Mouse (Mus musculus) MEL (cell line): ENCODE measurements at regions not wholly inside any gene's neighbourhood (a gene's known extent, or its start where the extent isn't known, plus 50 kb on each side); places are given as distances from the start of the nearest gene placed in this dataset.

Experiments used
- DNase-seq: peaks from one replicate; pipeline ENCODE4 v3.0.0; 2011; ENCODE audit warnings: low read depth, low spot score
- H3K27ac ChIP-seq: 2 replicates; pipeline ENCODE4 v1.5.1; 2012; ENCODE audit warnings: low read depth, mild to moderate bottlenecking, control low read depth, low read length, moderate library complexity; ENCODE audit not compliant: control insufficient read depth
- H3K27me3 ChIP-seq, 2 experiments: fragments of 150-350 bp in 1 of 2; sonication (generic) in 1 of 2; 2 replicates each; pipeline ENCODE4 v1.6.1; 2012; ENCODE audit warnings: low read length in 2 of 2, mild to moderate bottlenecking in 2 of 2, improper control_type of control experiment in 1 of 2, moderate library complexity in 1 of 2; ENCODE audit not compliant: insufficient read depth in 2 of 2, control insufficient read depth in 1 of 2
- H3K36me3 ChIP-seq, 2 experiments: 2 replicates each; pipeline ENCODE4 v1.6.1; 2012 to 2014; ENCODE audit warnings: low read length in 2 of 2, improper control_type of control experiment in 1 of 2, inconsistent platforms in 1 of 2, mild to moderate bottlenecking in 1 of 2; ENCODE audit not compliant: insufficient read depth in 2 of 2, control insufficient read depth in 1 of 2
- H3K4me1 ChIP-seq, 2 experiments: fragments of 150-350 bp in 1 of 2; sonication (generic) in 1 of 2; 2 replicates each; pipeline ENCODE4 v1.6.1; 2012; ENCODE audit warnings: low read length in 2 of 2, improper control_type of control experiment in 1 of 2, mild to moderate bottlenecking in 1 of 2; ENCODE audit not compliant: insufficient read depth in 2 of 2, control insufficient read depth in 1 of 2
- H3K4me3 ChIP-seq, 2 experiments: fragments of 150-350 bp in 1 of 2; sonication (generic) in 1 of 2; 2 replicates each; pipeline ENCODE4 v1.5.1; 2012; ENCODE audit warnings: low read depth in 2 of 2, low read length in 2 of 2, mild to moderate bottlenecking in 2 of 2, moderate library complexity in 2 of 2, control low read depth in 1 of 2, improper control_type of control experiment in 1 of 2; ENCODE audit not compliant: control insufficient read depth in 1 of 2, insufficient read depth in 1 of 2
- H3K79me2 ChIP-seq: 2 replicates; pipeline ENCODE4 v1.6.1; 2012; ENCODE audit warnings: mild to moderate bottlenecking, low read length, moderate library complexity; ENCODE audit not compliant: control insufficient read depth, poor library complexity, insufficient read depth
- H3K9ac ChIP-seq: 2 replicates; pipeline ENCODE4 v1.6.1; 2012; ENCODE audit warnings: low read depth, mild to moderate bottlenecking, control low read depth, low read length, moderate library complexity; ENCODE audit not compliant: control insufficient read depth, poor library complexity, severe bottlenecking
- H3K9me3 ChIP-seq: fragments of 150-350 bp; sonication (generic); replicated peaks from 2 replicates; pipeline ENCODE4 v1.6.1; 2012; ENCODE audit warnings: mild to moderate bottlenecking, low read length, improper control_type of control experiment, moderate library complexity; ENCODE audit not compliant: insufficient read depth
- BHLHE40 ChIP-seq: IDR thresholded peaks from 2 replicates; pipeline ENCODE4 v1.6.1; 2012; ENCODE audit warnings: low read depth, mild to moderate bottlenecking, inconsistent platforms, low read length, improper control_type of control experiment, borderline replicate concordance
- CHD2 ChIP-seq: IDR thresholded peaks from 2 replicates; pipeline ENCODE4 v1.6.1; 2011; ENCODE audit warnings: low read length, improper control_type of control experiment
- E2F4 ChIP-seq: IDR thresholded peaks from 2 replicates; pipeline ENCODE4 v1.6.1; 2011; ENCODE audit warnings: low read depth, low read length, improper control_type of control experiment, borderline replicate concordance
- ELF1 ChIP-seq: IDR thresholded peaks from 2 replicates; pipeline ENCODE4 v1.6.1; 2014; ENCODE audit warnings: low read depth, mild to moderate bottlenecking, inconsistent platforms, low read length, improper control_type of control experiment, moderate library complexity
- EP300 ChIP-seq, 2 experiments: IDR thresholded peaks; 2 replicates each; pipeline ENCODE4 v1.6.1; 2011; ENCODE audit warnings: improper control_type of control experiment in 2 of 2, low read length in 2 of 2, low read depth in 1 of 2, mild to moderate bottlenecking in 1 of 2
- ETS1 ChIP-seq: IDR thresholded peaks from 2 replicates; pipeline ENCODE4 v1.6.1; 2012; ENCODE audit warnings: low read depth, mild to moderate bottlenecking, inconsistent platforms, low read length, improper control_type of control experiment, moderate library complexity
- GABPA ChIP-seq: IDR thresholded peaks from 2 replicates; pipeline ENCODE4 v1.6.1; 2012; ENCODE audit warnings: low read depth, mild to moderate bottlenecking, inconsistent platforms, low read length, improper control_type of control experiment, moderate library complexity
- GATA1 ChIP-seq: IDR thresholded peaks from 2 replicates; pipeline ENCODE4 v1.6.1; 2011; ENCODE audit warnings: low read depth, low read length, improper control_type of control experiment
- HCFC1 ChIP-seq: IDR thresholded peaks from 2 replicates; pipeline ENCODE4 v1.6.1; 2012; ENCODE audit warnings: low read depth, mild to moderate bottlenecking, inconsistent platforms, low read length, improper control_type of control experiment, moderate library complexity
- KAT2A ChIP-seq: conservative IDR thresholded peaks from 2 replicates; pipeline ENCODE4 v1.6.1; 2012; ENCODE audit warnings: low read depth, low read length, improper control_type of control experiment, inconsistent platforms
- MYC ChIP-seq: IDR thresholded peaks from 2 replicates; pipeline ENCODE4 v1.6.1; 2011; ENCODE audit warnings: low read depth, mild to moderate bottlenecking, low read length, improper control_type of control experiment, moderate library complexity
- POLR2AphosphoS5 ChIP-seq: IDR thresholded peaks from 2 replicates; pipeline ENCODE4 v1.6.1; 2012; ENCODE audit warnings: low read depth, borderline replicate concordance, mild to moderate bottlenecking, inconsistent platforms, low read length, moderate library complexity, mixed read lengths
- RCOR1 ChIP-seq: IDR thresholded peaks from 2 replicates; pipeline ENCODE4 v1.6.1; 2012; ENCODE audit warnings: low read depth, mild to moderate bottlenecking, inconsistent platforms, low read length, improper control_type of control experiment
- SMC3 ChIP-seq: IDR thresholded peaks from 2 replicates; pipeline ENCODE4 v1.6.1; 2011; ENCODE audit warnings: low read depth, low read length, improper control_type of control experiment
- TCF12 ChIP-seq: IDR thresholded peaks from 2 replicates; pipeline ENCODE4 v1.6.1; 2014; ENCODE audit warnings: low read depth, mild to moderate bottlenecking, inconsistent platforms, low read length, improper control_type of control experiment, moderate library complexity
- UBTF ChIP-seq: IDR thresholded peaks from 2 replicates; pipeline ENCODE4 v1.6.1; 2012; ENCODE audit warnings: low read depth, mild to moderate bottlenecking, inconsistent platforms, low read length, improper control_type of control experiment, moderate library complexity, borderline replicate concordance; ENCODE audit not compliant: insufficient read depth
- USF1 ChIP-seq: IDR thresholded peaks from 2 replicates; pipeline ENCODE4 v1.6.1; 2014; ENCODE audit warnings: low read depth, mild to moderate bottlenecking, inconsistent platforms, low read length, improper control_type of control experiment, moderate library complexity
- USF2 ChIP-seq, 2 experiments: IDR thresholded peaks; 2 replicates each; pipeline ENCODE4 v1.6.1; 2011 to 2012; ENCODE audit warnings: improper control_type of control experiment in 2 of 2, low read length in 2 of 2, borderline replicate concordance in 1 of 2, inconsistent platforms in 1 of 2, low read depth in 1 of 2, mild to moderate bottlenecking in 1 of 2; ENCODE audit not compliant: insufficient read depth in 1 of 2
- ZNF384 ChIP-seq: IDR thresholded peaks from 2 replicates; pipeline ENCODE4 v1.6.1; 2012; ENCODE audit warnings: low read depth, mild to moderate bottlenecking, inconsistent platforms, low read length, improper control_type of control experiment

DNA sequence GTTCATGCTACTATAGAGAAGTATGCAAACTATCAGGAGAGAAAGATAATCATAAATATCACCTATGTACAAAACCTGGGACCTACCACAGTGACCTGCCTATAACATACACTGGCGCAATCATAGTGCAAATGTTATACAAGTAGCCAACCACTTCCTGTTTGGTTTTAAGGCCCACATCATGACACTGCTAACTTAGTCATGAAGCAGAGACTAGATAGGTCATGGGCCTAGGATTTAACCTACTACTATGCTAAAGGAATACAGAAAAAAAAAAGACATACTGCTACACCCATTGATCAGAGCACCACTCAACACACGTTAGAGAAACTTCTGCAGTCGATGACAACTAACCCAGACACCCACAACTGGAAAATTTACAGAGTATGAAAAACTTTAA is 498.6 kb upstream of the Acvr2a start:
- no peaks in the 10 kb centered on the region for H3K4me1 ChIP-seq

DNA sequence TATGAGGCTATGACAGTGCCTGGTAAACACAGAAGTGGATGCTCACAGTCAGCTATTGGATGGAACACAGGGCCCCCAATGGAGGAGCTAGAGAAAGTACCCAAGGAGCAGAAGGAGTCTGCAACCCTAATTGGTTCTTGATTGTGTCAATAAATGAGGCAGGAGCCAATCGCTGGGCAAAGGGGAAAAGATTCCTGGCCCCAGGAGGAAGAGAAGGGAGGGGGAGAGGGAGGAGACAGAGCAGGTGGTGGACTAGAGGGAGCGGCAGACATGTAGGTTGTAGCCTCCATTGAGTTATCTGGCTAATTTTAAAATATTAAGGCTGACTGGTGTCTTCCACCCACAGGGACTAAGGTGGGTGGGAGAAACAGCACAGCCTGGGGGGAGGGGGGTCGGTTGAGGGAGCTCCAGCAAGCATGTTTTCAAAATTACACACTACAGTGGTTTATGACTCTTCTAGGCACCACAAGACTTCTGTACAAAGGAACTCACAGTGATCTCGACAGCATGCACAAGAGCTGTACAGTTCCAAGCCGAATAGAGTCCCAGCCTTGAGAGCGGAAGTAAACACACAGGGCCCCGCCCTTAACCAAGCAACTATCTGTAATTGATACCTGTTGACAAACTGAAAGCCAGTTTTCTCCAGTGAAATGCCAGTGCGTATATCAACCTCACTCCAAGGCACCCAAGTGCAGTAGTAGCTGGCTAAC is 497.6 kb upstream of the Acvr2a start:
- TF ChIP-seq UBTF (no peak), ETS1 (no peak), KAT2A (no peak), POLR2AphosphoS5 (no peak), E2F4 (no peak), USF1 (no peak), HCFC1 (no peak), GABPA (no peak)
- DNase-seq, result no peak
- no peaks in the 10 kb centered on the region for H3K4me1 ChIP-seq

More for the DNA sequence above, 498.6 kb upstream of the Acvr2a start:
- TF ChIP-seq USF2 (IDR thresholded peaks at IDR 0.05; ENCODE audit: borderline replicate concordance in 1 of 2, insufficient read depth in 1 of 2, low read depth in 1 of 2, low read length in 2 of 2), result no peak
- TF ChIP-seq CHD2, result no peak
- TF ChIP-seq E2F4, result no peak
- TF ChIP-seq SMC3, result no peak
- no peak for TF ChIP-seq TCF12
- no peak for TF ChIP-seq EP300 (IDR thresholded peaks at IDR 0.05; ENCODE audit: low read depth in 1 of 2, low read length in 2 of 2)
- no peak for TF ChIP-seq ELF1
- TF ChIP-seq HCFC1, result no peak
- TF ChIP-seq ZNF384, result no peak
- TF ChIP-seq RCOR1, result no peak
- TF ChIP-seq BHLHE40, result no peak
- TF ChIP-seq MYC, result no peak
- TF ChIP-seq GATA1, result no peak
- TF ChIP-seq, all 39 proteins: peak for 0
- no peak overlapping the region for H3K9ac ChIP-seq
- H3K9me3 ChIP-seq, result no peaks in the 10 kb centered on the region
- H3K4me3 ChIP-seq, result no peak overlapping the region
- H3K79me2 ChIP-seq, result no peaks in the 10 kb centered on the region
- H3K27me3 ChIP-seq, result no peaks in the 10 kb centered on the region
- no peaks in the 10 kb centered on the region for H3K36me3 ChIP-seq
- DNase-seq, result no peak
- no peak overlapping the region for H3K27ac ChIP-seq

More for the DNA sequence above, 497.6 kb upstream of the Acvr2a start:
- H3K27ac ChIP-seq, result no peak overlapping the region
- no peaks in the 10 kb centered on the region for H3K79me2 ChIP-seq
- H3K36me3 ChIP-seq, result no peaks in the 10 kb centered on the region
- H3K9me3 ChIP-seq, result no peaks in the 10 kb centered on the region
- H3K9ac ChIP-seq, result no peak overlapping the region
- H3K27me3 ChIP-seq, result no peaks in the 10 kb centered on the region
- peak overlapping the region in 1 of 2 experiments; percentile 20; a peak in 1 of 4 replicates for H3K4me3 ChIP-seq
